Mouse (Mus musculus) ES-Bruce4 (cell line): ENCODE data around the gene AW011738.

Source experiments
- CTCF ChIP-seq: IDR thresholded peaks from one replicate; pipeline ENCODE4 v1.8.1; 2011; ENCODE audit warnings: low read depth, low read length
- EP300 ChIP-seq: IDR thresholded peaks from 2 replicates; pipeline ENCODE4 v1.6.1; 2011; ENCODE audit warnings: low read depth, low read length; ENCODE audit not compliant: insufficient read depth
- POLR2A ChIP-seq: IDR thresholded peaks from one replicate; pipeline ENCODE4 v1.8.1; 2011; ENCODE audit warnings: low read length; ENCODE audit not compliant: insufficient read depth

GRCm38 (mm10) chr4:156253043-156253442, 49.9 kb downstream of the AW011738 start:
- TF ChIP-seq CTCF (no peak), POLR2A (no peak), EP300 (no peak)
